Comparison of ENCODE assay signal across 15 mouse cellular contexts in genomic region chr6:144548991-144549390, GRCm38 (mm10).
"Had no signal": no experiment of that assay in that cellular context is flagged by ENCODE, and none has a peak within 500 bp of the region (broad histone marks: within the 10 kb centered on the region; RNA-seq: fewer than 3 reads in every experiment).

No protein-coding gene starts in this region.

- H3K9me3 ChIP-seq: kidney, embryonic 15.5 days; midbrain, embryonic 12.5 days; stomach, embryonic 15.5 days had no signal

- H3K4me1 ChIP-seq: kidney, embryonic 15.5 days; stomach, embryonic 15.5 days had no signal

- H3K27me3 ChIP-seq: kidney, embryonic 15.5 days; midbrain, embryonic 12.5 days; stomach, embryonic 15.5 days had no signal

- H3K9ac ChIP-seq: kidney, embryonic 15.5 days; liver, embryonic 14.5 days; liver, postnatal 0 days; lung, embryonic 14.5 days; midbrain, embryonic 12.5 days; stomach, embryonic 15.5 days had no signal

- H3K27ac ChIP-seq: kidney, embryonic 15.5 days; left cerebral cortex, adult 2 months; liver, embryonic 14.5 days; macrophage; midbrain, embryonic 12.5 days; stomach, embryonic 15.5 days had no signal

- H3K4me3 ChIP-seq: kidney, embryonic 15.5 days; left cerebral cortex, adult 2 months; midbrain, embryonic 12.5 days; myocyte; stomach, embryonic 15.5 days had no signal

- DNase-seq: kidney, adult 11 months; kidney, adult 8-10 months; kidney, postnatal 10 days; kidney, postnatal 4 days; liver, postnatal 0 days; lung, embryonic 14.5 days; thymus, adult 18-20 months; thymus, postnatal 36 days had no signal

- H3K36me3 ChIP-seq: midbrain, embryonic 12.5 days; stomach, embryonic 15.5 days had no signal
